Mouse (Mus musculus) kidney, postnatal 0 days (tissue): ENCODE data around the gene Tsc1. TPM values are rescaled to one million over a fixed set of nuclear protein-coding genes. Genes with fewer than 3 reads are reported as not detected.

ENCODE experiments used
- ATAC-seq: fragments of 200-750 bp; cut with Nextera tagmentation; replicated peaks from 2 replicates; pipeline ENCODE4 v1.8.0; 2017; ENCODE audit warnings: low read depth, moderate number of reproducible peaks, moderate TSS enrichment, moderate library complexity; ENCODE audit not compliant: low FRiP score
- DNase-seq: peaks from one replicate; pipeline ENCODE4 v3.0.0-alpha.2; 2016; ENCODE audit warnings: low spot score
- H3K27ac ChIP-seq: fragments of 300-500 bp; sonication (generic); 2 replicates; pipeline ENCODE4 v1.5.1; 2014; ENCODE audit warnings: mild to moderate bottlenecking
- H3K27me3 ChIP-seq: fragments of 300-500 bp; sonication (generic); 2 replicates; pipeline ENCODE4 v1.6.1; 2014; ENCODE audit warnings: low read length, mixed read lengths; ENCODE audit not compliant: insufficient read depth
- H3K36me3 ChIP-seq: fragments of 300-500 bp; sonication (generic); 2 replicates; pipeline ENCODE4 v1.6.1; 2014; ENCODE audit warnings: low read length, mixed read lengths; ENCODE audit not compliant: insufficient read depth
- H3K4me1 ChIP-seq: fragments of 300-500 bp; sonication (generic); replicated peaks from 2 replicates; pipeline ENCODE4 v1.6.1; 2014; ENCODE audit warnings: antibody characterized with exemption, low read length, mixed read lengths; ENCODE audit not compliant: insufficient read depth
- H3K4me2 ChIP-seq: fragments of 300-500 bp; sonication (generic); 2 replicates; pipeline ENCODE4 v1.6.1; 2014; ENCODE audit warnings: mild to moderate bottlenecking, low read length, moderate library complexity, mixed read lengths
- H3K4me3 ChIP-seq: fragments of 300-500 bp; sonication (generic); replicated peaks from 2 replicates; pipeline ENCODE4 v1.5.1; 2014; ENCODE audit warnings: low read depth, low read length
- H3K9ac ChIP-seq: fragments of 300-500 bp; sonication (generic); 2 replicates; pipeline ENCODE4 v1.6.1; 2014; ENCODE audit warnings: low read depth, low read length
- H3K9me3 ChIP-seq: fragments of 300-500 bp; sonication (generic); replicated peaks from 2 replicates; pipeline ENCODE4 v1.6.1; 2016; ENCODE audit warnings: low read length, inconsistent platforms, mixed read lengths
- CTCF ChIP-seq: IDR thresholded peaks from 2 replicates; pipeline ENCODE4 v1.5.1; 2016; ENCODE audit warnings: antibody characterized with exemption, low read depth, mild to moderate bottlenecking, moderate library complexity
- WGBS: fragments of 180-500 bp; shearing (Covaris S2); extraction: QIAGEN DNeasy Blood & Tissue Kit; methylation state at CpG from one replicate; pipeline ENCODE4 v1.1.7; 2014; 5-methylcytosine and 5-hydroxymethylcytosine counted together
- polyA plus RNA-seq: library from polyadenylated mRNA; unstranded; fragments of >200 nt; fragmentation: Nextera tagmentation; extraction: Ambion mirVana; gene quantifications from 2 replicates; pipeline ENCODE4 v1.2.1, GENCODE M21; 2015

Tsc1 gene
- polyA plus RNA-seq, 1 experiment from 2014 or later, result 9.5 TPM

DNA sequence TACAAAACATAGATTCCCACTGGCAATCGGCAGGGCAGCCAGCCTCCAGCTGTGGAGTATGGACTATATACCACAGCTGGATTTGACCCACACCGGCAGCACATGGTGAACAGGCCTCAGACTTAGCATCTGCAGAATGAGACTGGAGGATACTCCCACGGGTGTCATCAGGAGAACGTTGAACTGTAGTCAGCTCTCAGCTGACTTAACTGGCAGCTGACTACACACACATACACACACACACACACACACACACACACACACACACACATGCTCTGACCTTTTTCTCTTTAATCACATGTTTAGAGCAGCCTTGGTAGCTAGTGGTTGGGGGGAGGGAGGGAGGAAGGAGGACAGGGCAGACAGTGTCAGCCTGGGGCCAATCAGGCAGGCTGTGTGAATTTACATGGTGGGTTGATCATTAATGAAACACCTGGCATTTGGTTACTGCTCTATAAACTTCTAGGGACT, 11.1 kb upstream of the Tsc1 start:
- 13% methylated on average over 4 of the region's 4 CpGs for WGBS
- H3K4me2 ChIP-seq, result no peak overlapping the region
- DNase-seq, result peak; percentile 57
- peak overlapping the region; percentile 3; the same call in 1 of the 2 replicates for H3K27ac ChIP-seq
- ATAC-seq, result peak; percentile 91
- H3K36me3 ChIP-seq, result no peaks in the 10 kb centered on the region
- no peak overlapping the region for H3K9ac ChIP-seq
- no peaks in the 10 kb centered on the region for H3K9me3 ChIP-seq
- no peak for TF ChIP-seq CTCF
- peaks cover 6% of the 10 kb centered on the region; the same call in 1 of the 2 replicates for H3K4me1 ChIP-seq
- H3K4me3 ChIP-seq, result no peak overlapping the region
- no peaks in the 10 kb centered on the region for H3K27me3 ChIP-seq

DNA sequence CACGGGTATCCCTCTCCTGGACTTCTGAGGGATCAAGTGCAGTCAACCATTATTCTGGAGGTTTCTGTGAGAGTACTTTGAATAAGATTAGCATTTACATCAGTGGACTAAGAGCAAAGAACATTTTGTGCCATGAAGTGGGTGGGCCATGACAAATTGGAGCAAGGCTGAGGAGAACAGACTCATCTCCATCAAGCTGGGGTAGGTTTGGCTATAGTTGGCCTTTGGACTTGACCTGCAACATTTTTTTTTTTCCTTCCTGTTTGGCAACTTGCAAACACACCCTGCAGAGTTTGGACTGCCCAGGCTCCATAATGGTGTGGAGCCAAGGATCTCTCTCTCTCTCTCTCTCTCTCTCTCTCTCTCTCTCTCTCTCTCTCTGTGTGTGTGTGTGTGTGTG, 8.4 kb upstream of the Tsc1 start:
- ATAC-seq (peak; percentile 59), DNase-seq (no peak)
- no peak overlapping the region for H3K4me2 ChIP-seq
- no peaks in the 10 kb centered on the region for H3K9me3 ChIP-seq
- H3K9ac ChIP-seq, result no peak overlapping the region
- no peaks in the 10 kb centered on the region for H3K27me3 ChIP-seq
- no peak overlapping the region for H3K27ac ChIP-seq
- 41% methylated on average over 1 of the region's 1 CpGs for WGBS
- H3K4me3 ChIP-seq, result no peak overlapping the region
- no peaks in the 10 kb centered on the region for H3K36me3 ChIP-seq
- H3K4me1 ChIP-seq, result peaks cover 6% of the 10 kb centered on the region; the same call in 1 of the 2 replicates
- no peak for TF ChIP-seq CTCF

DNA sequence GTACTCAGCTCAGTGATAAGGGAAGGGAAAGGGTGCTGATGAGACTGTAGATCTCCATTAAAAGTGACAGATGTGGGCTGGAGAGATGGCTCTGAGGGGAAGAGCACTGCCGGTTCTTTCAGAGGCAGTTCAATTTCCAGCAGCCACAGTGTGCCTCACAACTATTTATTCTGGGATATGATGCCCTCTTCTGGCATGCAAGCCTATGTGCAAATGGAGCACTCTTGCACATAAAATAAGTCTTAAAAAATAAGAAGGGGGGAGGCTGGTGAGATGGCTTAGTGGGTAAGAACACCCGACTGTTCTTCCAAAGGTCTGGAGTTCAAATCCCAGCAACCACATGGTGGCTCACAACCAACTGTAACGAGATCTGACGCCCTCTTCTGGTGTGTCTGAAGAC, 7.9 kb upstream of the Tsc1 start:
- no peak overlapping the region for H3K9ac ChIP-seq
- TF ChIP-seq CTCF, result peak; percentile 37
- peaks cover 6% of the 10 kb centered on the region; the same call in 1 of the 2 replicates for H3K4me1 ChIP-seq
- no peaks in the 10 kb centered on the region for H3K36me3 ChIP-seq
- H3K27me3 ChIP-seq, result no peaks in the 10 kb centered on the region
- H3K4me2 ChIP-seq, result no peak overlapping the region
- H3K27ac ChIP-seq, result no peak overlapping the region
- no peak overlapping the region for H3K4me3 ChIP-seq
- no peaks in the 10 kb centered on the region for H3K9me3 ChIP-seq
- ATAC-seq (no peak), DNase-seq (peak; percentile 34)
- WGBS, result 43% methylated on average over 4 of the region's 4 CpGs

DNA sequence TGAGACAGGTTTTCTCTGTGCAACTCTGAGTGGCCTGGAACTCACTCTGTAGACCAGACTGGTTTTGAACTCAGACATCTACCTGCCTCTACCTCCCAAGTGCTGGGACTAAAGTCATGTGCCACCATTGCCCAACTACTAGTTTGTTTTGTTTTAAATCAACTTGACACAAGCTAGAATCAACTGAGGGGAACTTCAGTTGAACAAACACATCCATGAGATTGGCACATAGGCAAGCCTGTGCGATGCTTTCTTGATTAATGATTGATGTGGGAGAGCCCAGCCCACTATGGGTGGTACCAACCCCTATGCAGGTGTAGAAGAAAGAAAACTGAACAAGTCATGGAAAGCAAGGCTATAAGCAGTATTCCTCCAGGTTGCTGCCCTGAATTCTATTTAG, 5.8 kb upstream of the Tsc1 start:
- ATAC-seq, result no peak
- Histone ChIP-seq H3K4me1 (no peaks in the 10 kb centered on the region), H3K4me3 (no peak overlapping the region), H3K9me3 (no peaks in the 10 kb centered on the region), H3K9ac (no peak overlapping the region), H3K27me3 (no peaks in the 10 kb centered on the region), H3K27ac (no peak overlapping the region), H3K4me2 (no peak overlapping the region), H3K36me3 (no peaks in the 10 kb centered on the region)
- DNase-seq, result no peak
- no peak for TF ChIP-seq CTCF
- 77% methylated on average over 1 of the region's 1 CpGs for WGBS

DNA sequence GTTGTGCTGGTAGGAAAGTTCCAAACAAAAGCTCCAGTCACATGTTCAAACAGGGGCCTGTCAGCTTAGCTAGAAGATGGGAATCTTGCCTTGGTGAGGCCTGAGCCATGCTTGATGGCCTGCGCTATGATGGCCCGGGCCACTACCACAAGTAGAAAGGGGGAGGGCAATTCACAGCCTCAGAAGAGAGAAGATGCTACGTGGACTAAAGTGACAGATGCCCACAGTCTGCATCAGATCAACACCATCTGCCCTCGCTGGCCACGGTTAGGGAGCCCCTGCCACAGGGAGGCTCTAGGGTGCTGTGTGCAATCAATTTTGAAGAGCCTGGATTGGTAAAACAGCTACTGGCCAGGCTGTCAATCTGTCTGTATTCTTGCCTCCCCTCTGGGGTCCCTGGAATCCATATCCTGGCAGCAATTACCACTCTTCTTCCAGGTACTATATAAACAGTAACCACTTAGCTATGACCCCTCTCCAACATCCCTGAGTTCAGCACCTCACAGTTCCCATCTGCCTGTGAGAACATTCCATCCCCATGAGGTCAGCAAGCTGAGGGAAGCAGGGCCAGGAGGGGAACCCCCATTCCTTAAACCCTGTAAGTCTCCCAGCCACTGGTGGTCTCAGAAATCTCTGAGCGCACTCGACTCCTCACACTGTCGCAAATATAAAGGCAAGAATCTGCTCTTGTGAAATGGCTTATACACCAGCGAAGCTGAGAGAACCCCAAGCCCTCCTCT, 3.8 kb upstream of the Tsc1 start:
- H3K4me3 ChIP-seq, result no peak overlapping the region
- H3K9ac ChIP-seq, result no peak overlapping the region
- DNase-seq (no peak), ATAC-seq (no peak)
- no peaks in the 10 kb centered on the region for H3K36me3 ChIP-seq
- no peaks in the 10 kb centered on the region for H3K27me3 ChIP-seq
- WGBS, result 81% methylated on average over 9 of the region's 9 CpGs
- no peak overlapping the region for H3K4me2 ChIP-seq
- TF ChIP-seq CTCF, result no peak
- H3K27ac ChIP-seq, result no peak overlapping the region
- no peaks in the 10 kb centered on the region for H3K9me3 ChIP-seq
- H3K4me1 ChIP-seq, result 0 out of 2 replicates have a peak, but pooled peaks cover 6% of the 10 kb centered on the region

DNA sequence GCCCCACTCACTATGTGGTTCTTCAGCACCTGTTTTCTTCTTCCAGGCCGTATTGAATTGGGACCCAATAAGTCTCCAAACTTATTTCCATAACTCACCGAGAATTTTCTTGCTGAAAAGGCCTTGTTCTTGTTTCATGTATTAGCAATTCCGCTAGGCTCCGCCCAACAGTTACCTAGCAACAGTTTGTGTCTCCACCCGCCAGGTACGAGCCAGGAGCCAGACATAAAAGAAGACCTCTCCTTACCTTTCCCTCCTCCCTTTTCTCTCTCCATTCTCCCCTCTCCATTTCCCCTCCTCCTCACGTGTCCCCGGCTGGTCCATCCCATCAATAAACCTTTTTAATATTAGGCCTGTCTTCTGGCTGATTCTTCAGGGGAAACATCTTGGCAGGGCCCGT, 2.7 kb upstream of the Tsc1 start:
- H3K36me3 ChIP-seq, result no peaks in the 10 kb centered on the region
- H3K9me3 ChIP-seq, result no peaks in the 10 kb centered on the region
- no peak overlapping the region for H3K9ac ChIP-seq
- peaks cover 12% of the 10 kb centered on the region; the same call in 1 of the 2 replicates for H3K4me1 ChIP-seq
- no peak overlapping the region for H3K27ac ChIP-seq
- no peak for ATAC-seq
- peak overlapping the region; percentile 41 for H3K4me2 ChIP-seq
- H3K27me3 ChIP-seq, result no peaks in the 10 kb centered on the region
- H3K4me3 ChIP-seq, result no peak overlapping the region
- no peak for DNase-seq
- 19% methylated on average over 9 of the region's 9 CpGs for WGBS
- no peak for TF ChIP-seq CTCF
